Mouse (Mus musculus): Measurements from ENCODE around the gene Camta2.

- TF ChIP-seq CTCF (IDR thresholded peaks at IDR 0.05; ENCODE audit: borderline replicate concordance, insufficient read depth, low read length): no peak
- TF ChIP-seq POLR2A (IDR thresholded peaks at IDR 0.05; ENCODE audit: low read depth, low read length): no peak
Measured at GRCm38 (mm10) chr11:70731178-70731577, 43.3 kb upstream of the Camta2 start.

Data from embryonic fibroblast, embryonic 13.5 days (primary cell).